Mouse (Mus musculus) CD4-positive helper T cell, adult 2 months (primary cell): ENCODE measurements at regions not wholly inside any gene's neighbourhood (a gene's known extent, or its start where the extent isn't known, plus 50 kb on each side); places are given as distances from the start of the nearest gene placed in this dataset.

Experiments used
- DNase-seq: peaks from one replicate; pipeline ENCODE4 v3.0.0-alpha.2; 2012; ENCODE audit warnings: low read depth, missing footprints, low spot score

DNA sequence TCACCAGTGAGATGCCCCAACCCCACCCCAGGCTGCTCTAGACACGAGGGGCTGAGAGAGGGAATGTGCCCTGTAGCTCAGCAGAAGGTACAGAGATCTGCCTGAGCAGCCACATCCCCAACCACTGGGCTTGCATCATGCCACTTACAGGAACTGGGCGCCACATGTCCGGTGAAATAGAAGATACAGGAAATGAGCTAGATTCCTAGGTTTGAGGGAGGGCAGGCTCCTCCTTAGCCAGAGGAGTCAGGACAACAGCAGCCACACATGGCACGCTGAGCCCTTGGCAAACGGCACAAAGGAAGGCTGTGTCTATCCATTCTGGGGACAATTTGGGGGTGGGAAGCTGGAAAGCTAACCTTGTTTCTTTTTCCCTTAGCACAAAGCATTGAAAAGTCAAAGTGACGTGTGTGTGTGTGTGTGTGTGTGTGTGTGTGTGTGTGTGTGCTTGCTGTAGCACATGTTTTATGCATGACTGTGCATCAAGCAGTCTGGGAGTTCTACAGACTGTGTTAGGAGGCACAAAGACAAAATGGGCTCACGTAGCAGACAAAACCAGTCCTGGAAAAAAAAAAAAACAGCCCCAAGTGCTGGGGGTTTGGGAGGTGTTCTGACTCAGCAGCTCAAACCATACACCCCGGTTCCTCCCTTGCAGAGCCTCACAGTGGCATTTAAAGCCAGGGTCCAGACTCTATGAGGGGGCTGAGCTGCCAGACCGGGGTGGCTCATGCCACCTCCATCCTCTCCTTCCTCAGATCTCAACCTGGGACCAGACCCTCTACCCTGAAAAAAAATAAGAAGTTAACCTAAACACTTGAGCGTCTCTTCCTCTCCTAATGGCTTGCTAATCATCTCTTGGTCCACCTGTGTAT, 343.7 kb upstream of the Smim15 start:
- DNase-seq: peak; percentile 9

DNA sequence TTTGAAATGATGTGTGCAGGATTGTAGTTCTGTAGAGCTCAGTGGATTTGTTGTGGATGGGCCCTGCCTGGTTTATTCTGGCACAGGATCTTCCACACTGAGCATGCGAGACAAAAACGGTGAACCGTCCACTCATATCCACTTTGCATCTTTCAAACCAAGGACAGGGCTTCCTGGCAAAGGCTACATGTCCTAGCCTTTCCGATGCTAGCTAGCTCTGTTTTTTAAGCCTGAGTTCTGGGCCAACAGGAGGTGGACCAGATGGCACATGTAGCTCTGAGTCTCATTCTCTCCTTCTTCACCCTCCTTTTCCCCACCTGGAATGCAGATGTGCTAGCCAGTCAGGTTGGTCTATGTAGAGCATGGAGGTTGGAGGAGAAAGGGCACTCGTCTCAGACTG, 345.0 kb upstream of the Smim15 start:
- no peak for DNase-seq

DNA sequence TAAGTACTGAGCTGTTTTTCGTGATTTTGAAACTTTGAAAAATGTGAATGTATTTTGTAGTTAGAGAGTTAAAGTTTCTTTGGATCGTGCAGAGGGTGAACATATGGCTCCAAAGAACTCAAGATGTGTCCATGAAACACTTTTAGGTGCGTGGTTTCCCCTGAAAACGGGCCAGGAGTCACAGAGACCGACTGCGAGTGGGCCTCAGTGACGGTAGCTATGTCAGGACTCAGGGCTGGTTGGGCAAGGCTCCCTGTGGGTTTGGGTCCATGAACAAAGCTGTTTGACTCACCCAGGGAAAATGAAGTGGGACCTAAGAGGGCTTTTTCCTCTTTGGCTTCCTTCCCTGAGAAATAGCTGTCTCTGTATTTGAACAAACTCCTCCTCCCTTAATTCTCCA, 345.9 kb upstream of the Smim15 start:
- DNase-seq: no peak

DNA sequence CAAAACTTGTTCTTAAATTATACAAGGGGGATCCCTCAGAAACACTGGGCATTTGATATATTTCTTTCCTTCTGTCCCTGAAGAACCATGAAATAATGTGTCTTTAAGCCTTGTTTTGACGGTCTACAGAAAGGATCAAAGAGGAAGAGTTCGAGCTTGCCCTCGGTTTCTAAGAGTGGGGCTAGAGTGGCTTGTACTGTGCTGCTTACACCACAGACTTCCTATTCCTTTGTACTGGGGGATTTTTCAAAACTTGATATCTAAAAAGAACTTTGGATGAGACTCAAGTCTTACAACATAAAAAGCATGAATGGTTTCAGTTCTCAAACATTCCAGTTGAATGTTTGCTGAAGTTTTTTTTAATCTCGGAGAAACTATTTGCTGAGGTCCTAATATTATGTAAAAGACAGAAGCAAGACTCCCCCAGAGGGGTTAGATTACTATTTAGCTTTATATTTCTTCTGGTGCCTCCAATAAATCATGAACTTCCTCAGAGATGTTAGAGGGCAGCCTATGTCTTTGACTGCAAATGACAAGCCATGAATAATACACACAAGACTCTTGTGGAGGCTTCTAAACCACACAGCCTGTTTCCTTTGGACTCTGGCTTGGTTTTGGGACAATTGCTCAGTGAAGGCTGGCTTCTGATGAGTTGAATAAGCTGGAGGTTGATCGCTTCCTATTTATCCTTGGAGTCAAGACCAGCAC, 352.0 kb upstream of the Smim15 start:
- DNase-seq: no peak

DNA sequence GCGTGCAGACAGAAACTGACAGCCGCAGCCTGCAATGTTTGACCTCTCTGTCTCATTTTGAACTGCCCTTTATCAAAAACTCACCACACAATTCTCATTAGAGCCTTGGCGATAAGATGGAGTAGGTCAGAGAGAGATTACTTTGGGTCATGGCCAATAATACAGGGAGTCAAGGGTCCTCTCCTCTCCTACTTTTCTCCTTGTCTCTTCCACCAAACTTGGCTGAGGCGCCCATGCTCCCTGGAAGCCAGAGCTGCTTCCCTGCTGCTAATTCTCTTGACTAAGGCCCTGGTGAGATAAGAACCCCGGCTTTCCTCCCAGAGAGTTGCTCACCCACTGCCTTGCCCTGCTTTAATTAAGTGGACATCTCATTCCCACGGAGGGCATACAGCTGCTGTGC, 355.3 kb upstream of the Smim15 start:
- DNase-seq: no peak

DNA sequence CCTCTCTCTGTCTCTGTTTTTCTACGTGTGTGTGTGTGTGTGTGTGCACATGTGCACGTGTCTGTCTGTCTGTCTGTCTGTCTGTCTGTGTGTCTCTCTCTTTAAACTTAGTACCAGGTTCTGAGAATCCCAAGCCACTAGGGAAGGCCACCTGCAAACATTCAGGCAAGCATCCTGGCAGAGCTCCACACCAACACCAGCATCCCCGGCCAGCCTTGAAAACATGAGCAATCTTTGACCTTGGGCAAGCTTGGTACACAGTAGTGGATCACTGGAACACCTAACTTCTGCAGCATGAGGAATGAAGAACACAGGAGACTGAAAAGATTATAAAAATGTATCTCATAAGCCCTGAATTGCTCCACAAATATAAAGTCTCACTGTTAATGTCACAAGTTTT, 359.0 kb upstream of the Smim15 start:
- DNase-seq: no peak

DNA sequence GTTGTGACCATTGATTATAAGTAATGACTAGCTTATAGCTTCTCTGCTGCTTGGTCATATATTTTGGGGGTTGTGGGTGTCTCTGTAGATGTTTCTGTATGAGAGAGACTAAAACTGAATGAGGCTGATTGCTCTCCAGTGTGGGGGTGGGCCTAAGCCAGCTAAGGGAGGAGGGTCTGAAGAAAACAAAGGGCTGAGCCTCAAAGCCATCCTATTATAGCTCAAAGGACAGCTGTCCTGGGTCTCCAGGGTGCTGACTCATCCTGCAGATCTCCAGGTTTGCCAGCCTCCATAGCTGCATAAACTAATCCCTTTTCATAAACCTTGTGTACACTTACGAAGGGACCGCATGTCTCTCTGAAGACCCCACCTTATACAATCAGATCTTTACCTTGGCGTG, 360.3 kb upstream of the Smim15 start:
- no peak for DNase-seq

DNA sequence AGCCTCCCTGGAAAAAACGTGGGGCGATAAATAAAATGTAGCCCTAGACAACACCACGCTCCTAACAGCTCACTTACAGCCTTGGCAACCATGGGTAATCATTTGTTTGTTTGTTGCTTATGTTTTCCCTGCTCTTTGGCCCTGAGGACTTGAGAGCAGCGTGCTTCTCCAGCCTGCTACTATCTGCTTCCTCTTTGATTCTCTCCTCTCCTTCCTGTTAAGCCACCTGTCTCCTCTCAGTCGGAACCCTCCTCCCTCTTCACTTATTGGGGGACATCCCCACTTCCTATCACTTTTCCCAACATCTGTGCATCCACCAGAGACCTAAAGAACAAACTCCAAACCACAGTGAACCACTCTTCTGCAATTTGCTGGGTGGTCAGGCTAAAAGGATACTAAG, 362.5 kb upstream of the Smim15 start:
- DNase-seq: no peak

DNA sequence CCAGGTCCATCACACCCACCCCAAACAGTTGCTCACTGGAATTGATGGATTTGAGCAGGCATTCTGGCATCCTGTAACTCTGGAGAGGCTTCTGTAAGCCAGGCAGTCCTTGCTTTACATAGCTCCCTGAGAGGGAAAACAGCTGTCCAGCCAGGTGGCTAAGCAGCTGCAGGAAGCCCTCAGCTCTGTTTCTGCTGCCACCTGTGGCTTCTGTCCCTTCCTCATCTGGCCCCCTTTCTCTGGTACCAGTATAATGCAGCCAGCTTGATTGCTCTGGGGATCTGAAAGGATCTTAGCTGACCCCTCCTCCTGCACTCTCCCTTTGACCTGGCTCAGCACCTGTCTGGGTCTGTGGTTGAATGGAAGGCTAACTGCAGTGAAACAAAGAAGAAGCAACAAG, 365.4 kb upstream of the Smim15 start:
- DNase-seq: no peak

DNA sequence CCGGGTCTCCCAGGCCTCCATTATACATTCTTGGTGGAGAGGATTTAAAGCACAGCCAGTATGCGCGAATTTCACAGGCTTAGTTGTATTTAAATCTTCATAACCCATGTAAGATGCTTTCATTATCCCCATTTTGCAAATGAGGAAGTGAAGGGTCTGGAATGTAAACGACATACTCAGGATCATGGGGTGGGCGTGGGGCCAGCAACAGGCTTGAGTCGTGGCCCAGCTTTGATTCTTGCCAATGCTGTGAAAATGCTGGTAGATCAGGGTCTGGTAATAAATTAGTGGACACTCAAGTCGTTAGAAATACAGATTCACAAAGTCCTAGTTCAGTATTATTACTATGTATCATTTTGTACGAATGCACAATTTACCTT, 367.2 kb upstream of the Smim15 start:
- DNase-seq: no peak

DNA sequence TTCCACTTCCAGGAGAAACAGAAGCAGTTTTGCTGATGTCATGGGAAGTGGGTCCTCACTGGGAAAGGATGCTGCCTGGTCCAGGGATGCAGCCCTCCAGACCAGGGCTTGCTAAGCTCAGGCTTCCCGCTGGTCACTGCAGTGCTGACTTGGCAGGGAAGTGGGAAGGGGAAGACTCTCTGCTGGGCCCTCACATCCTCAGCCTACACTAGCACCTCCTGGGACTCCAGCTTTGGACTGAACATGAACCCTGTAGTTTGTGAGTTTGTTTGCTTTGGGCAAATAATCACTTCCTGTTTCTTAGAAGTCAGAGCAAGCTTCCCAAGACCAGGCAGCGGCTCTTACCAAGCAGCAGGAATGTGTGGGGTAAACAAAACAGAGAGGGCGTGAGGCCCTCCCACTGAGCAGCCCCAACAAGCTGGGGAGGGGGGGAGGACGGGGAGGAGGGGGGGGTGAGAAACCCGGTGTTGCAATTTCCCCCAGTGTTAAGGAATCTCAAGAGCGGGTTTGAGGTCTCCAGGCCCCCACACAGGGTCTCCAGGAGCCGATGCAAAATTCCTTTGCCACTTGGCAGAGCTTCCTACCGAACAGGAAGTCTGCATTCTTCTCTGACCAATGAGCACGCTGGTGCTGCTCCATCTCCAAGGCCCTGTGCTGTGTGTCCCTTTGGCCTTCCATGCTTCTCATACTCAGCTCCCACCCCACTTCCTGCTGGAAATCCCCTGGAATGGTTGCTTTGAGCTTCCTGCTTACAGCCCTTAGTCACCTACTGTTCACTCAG, 367.7 kb upstream of the Smim15 start:
- no peak for DNase-seq

DNA sequence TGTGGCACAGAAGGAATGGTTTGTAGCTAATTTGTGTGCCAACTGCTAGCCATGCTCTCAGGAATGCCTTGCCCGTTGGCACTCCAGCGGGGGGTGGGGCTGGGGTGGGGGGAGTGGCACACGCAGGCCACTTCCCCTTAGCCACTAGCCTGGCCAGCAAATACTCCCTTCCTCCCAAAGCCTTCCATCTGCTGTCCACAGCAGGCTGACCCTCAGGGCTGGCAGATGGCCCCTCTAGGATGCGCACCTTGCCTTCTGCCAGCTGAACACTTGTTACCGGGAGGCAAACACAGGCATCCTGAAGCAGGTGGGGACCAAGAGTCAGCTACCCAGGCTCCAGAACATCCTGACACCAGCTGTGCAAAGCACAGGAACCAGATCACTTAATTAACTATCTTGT, 372.1 kb upstream of the Smim15 start:
- no peak for DNase-seq

DNA sequence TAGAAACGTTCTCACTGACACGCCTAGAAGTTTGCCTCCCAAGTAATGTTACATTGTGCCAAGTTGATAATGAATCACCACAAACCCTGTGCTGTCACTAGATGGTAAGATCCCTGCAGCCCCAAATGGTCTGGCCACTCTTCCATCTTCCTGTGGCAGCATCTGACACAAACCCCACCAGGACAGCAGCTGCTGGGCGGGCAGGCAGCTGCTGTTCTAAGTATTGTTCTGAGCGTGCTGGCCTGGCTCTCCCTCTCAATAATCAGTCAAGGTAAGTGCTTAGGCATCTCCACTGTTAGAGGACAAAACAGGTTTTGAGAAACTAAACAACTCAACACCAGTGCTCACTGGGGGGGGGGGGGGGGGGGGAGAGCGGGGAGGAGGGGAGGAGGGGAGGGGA, 375.7 kb upstream of the Smim15 start:
- DNase-seq: no peak

DNA sequence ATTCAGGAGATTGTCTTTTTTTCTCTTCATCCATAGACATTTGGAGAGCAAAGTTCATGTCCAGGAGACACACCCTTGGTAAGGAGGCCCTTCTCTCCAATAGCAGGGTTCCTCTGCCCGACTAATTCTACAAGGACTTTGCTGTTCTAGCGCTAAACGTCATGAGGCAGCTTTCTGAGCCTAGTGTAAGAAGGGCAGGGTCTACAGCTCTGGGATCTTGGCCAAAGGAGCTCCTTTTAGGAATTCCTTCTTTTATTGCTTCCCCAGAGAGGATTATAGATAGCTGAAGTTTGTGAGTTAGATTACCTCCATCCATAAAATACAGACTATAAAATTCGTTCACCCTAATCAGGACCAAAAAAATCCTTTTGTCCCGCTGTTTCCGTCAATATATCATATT, 378.5 kb upstream of the Smim15 start:
- DNase-seq: no peak

DNA sequence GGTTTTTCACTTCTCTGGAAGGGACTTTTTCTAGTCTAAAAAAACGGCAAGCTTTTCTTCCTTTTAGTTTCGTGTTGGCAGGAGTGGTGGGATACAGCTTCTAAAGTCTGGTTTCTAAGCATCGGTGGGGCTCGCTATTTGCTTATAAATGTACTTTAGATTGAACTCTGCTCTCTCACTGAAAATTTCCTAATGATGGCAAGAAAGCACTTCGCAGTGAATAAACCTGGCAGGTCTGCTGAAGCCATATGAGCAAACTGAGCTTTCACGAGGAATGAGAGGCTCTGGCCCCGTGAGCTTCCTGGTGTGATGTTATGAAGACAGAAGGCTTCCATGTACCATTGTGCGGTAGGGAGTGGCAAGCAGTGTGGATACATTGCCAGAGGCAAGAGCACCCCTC, 380.0 kb upstream of the Smim15 start:
- DNase-seq: no peak

DNA sequence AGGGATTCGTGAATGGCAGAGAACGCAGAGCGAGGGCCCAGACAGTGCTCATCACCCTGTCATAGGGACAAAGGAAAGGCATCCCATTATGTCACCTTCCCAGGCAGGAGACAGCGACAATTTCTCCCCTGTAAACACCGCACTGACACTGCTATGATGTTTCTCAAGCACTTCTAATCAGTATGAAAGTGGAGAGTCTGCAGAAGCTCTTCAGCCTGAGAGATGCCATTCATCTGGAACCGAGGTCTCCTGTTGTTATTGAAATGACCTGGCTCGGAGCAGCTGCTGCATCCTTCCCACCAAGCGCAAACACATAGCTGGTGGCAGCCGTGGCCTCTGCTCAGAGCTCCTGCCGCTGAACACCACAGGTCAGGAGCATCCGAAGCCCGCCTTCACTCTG, 380.5 kb upstream of the Smim15 start:
- no peak for DNase-seq

DNA sequence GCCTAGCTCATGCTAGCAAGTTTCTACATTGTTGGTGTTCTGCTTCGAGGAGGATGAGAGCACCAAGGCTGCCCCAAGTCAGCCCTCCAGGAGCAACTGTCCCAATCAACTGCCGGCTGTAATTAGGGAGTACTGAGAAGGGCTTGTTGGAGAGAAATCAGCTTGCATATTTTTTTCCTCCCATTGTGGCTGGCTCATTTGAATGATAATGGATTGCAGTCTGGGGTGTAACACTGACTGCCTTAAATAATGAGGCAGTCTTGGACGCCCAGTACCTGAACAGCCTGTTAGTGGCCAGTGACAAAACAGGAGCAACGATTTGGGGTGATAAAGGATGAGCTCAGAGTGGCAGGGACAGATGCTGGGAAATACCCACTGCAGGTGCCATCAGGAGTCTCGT, 382.8 kb upstream of the Smim15 start:
- DNase-seq: no peak

DNA sequence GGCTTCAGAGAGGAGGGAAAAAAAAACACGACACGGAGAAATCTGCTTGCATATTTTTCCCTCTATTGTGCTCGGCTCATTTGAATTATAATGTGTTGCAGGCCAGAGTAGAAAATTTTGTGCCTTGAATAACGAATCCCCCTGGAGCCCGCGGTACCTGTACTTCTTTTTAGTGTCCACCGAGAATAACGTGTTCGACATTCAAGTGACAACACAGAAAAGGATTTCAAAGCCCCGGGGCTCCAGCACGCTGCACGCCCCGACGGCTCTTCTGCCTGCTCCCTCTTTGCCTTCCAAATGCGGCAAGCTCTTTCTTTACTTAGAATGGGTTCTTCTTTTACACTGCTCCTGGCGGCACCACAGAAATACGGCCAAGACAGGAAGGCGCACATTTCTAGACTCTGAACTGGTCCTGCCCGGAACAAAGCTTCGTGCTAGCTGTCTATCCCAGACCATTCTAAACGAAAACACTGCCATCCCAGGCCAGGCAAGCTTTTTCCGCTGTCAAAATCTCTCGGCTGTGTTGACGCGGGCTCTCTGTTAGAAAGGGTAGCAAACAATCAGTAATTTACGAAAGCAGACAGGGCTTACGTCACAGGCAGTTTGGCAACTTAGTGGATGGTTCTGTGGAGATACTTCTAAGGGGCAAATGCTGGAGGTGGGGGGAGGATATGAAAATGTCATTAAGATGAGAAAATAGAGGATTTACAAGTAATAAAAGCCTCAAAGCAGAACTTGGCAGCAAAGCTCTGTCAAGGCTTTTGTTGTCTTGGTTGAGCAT, 398.2 kb upstream of the Smim15 start:
- DNase-seq: peak; percentile 10

DNA sequence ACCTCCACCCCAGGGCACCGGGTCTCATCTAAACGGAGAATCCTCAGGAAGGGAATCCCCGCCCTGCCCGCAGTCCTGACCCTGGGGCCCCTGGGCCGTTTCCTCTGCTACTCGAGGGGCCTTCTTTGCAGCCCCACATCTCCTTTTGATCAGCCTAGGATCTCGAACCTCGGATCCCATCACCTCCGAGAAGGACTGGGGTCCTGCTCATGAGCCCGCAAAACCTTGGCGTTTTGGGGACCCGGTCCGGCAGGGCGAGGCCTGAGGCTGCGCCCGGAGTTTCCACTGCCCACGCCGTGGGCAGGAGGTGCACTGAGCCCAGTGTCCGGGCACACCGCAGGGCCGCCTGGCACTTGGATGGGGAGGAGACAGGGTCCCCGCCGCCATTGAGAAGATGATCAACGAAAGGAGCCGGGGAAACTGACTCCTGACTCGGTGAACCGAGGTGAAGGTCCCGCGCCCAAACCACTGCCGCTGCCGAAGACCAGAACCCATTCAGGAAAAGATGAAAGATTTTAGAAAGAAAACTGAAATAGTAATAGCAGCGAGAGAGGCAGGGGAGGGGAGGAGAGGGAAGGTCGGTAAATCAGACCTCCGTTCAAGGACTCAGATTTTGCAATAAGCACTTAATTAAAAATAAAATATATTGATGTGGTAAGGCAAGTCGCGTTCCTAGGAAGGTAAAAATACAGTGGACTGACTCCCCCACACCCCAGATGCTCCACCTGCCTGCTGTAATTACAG, 399.0 kb upstream of the Smim15 start:
- no peak for DNase-seq

DNA sequence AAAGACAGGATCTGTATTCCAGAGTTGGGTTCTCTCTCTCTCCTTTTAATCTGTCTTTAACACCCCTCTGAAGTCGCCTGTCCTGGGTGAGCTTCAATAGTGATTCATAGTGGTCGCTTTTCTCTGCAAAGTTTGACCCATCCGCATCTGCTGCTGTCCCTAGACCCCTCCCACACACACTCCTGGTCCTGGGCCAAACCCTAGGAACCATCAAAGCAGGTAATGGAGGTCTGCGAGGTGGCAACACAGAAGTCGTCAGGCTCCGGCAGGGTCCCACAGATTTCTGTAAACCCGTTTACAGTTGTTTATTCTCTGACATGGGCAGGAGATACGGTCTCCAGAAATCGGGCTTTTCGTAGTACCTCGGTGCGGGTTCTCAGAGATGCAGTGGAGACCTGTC, 399.5 kb upstream of the Smim15 start:
- DNase-seq: no peak
